Mouse (Mus musculus) spleen, postnatal 0 days (tissue): ENCODE data around the gene Erv3. TPM values are rescaled to one million over a fixed set of nuclear protein-coding genes. Genes with fewer than 3 reads are reported as not detected.

ENCODE experiments used
- polyA plus RNA-seq: library from polyadenylated mRNA; unstranded; fragments of >200 nt; fragmentation: Nextera tagmentation; extraction: Ambion mirVana; gene quantifications from 2 replicates; pipeline ENCODE4 v1.2.1, GENCODE M21; 2015

Gene Erv3
- polyA plus RNA-seq = not detected in 2 replicates

DNA sequence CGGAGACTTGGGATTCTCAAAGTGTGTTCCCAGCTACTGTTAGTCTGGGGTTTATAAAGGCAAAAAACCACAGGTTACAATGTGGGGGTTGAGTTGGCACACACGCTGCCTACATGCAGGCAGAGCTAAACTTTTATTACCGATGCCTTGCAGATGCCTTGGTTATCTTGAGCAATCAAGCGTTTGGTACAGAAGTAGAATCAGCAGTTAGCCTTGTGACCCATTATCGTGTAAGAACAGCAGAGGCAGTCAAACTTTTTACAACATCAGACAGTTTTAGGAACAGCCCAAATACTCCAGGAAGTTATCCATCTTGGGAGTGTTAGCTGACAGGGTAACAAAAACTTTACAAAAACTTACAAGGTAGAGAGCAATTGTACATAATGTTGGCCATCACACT, at the start of gene Erv3:
TSS of gene Erv3 (minus strand) at position 27 of the 400 bp plus-strand sequence.

Other genes with a start within 250 kb of the Erv3 start
- gene Prnp, start 50.2 kb upstream of the Erv3 start, polyA plus RNA-seq = 54.0 and 55.1 TPM in 2 replicates
- gene Prn, start 50.2 kb upstream of the Erv3 start, polyA plus RNA-seq = not detected in 2 replicates
- gene Prnd, start 91.1 kb upstream of the Erv3 start, polyA plus RNA-seq = 12.1 and 14.0 TPM in 2 replicates
- 5.9 and 7.7 TPM in 2 replicates for gene Rassf2, start 170.5 kb upstream of the Erv3 start, polyA plus RNA-seq